Mouse (Mus musculus) ES-E14 (cell line): ENCODE results near the gene Stat5b.

Experiments used
- CHD2 ChIP-seq: IDR thresholded peaks from 2 replicates; pipeline ENCODE4 v1.6.1; 2014; ENCODE audit warnings: mild to moderate bottlenecking, low read depth, low read length, inconsistent platforms
- HCFC1 ChIP-seq: IDR thresholded peaks from 2 replicates; pipeline ENCODE4 v1.6.1; 2012; ENCODE audit warnings: low read length, inconsistent platforms, borderline replicate concordance; ENCODE audit not compliant: insufficient read depth
- MAFK ChIP-seq: IDR thresholded peaks from 2 replicates; pipeline ENCODE4 v1.6.1; 2014; ENCODE audit warnings: mild to moderate bottlenecking, low read depth, low read length, inconsistent platforms; ENCODE audit not compliant: insufficient read depth
- ZC3H11A ChIP-seq: IDR thresholded peaks from 2 replicates; pipeline ENCODE4 v1.6.1; 2012; ENCODE audit warnings: low read depth, mild to moderate bottlenecking, inconsistent platforms, low read length, borderline replicate concordance
- ZNF384 ChIP-seq: IDR thresholded peaks from 2 replicates; pipeline ENCODE4 v1.6.1; 2012; ENCODE audit warnings: low read depth, low read length, inconsistent platforms

DNA sequence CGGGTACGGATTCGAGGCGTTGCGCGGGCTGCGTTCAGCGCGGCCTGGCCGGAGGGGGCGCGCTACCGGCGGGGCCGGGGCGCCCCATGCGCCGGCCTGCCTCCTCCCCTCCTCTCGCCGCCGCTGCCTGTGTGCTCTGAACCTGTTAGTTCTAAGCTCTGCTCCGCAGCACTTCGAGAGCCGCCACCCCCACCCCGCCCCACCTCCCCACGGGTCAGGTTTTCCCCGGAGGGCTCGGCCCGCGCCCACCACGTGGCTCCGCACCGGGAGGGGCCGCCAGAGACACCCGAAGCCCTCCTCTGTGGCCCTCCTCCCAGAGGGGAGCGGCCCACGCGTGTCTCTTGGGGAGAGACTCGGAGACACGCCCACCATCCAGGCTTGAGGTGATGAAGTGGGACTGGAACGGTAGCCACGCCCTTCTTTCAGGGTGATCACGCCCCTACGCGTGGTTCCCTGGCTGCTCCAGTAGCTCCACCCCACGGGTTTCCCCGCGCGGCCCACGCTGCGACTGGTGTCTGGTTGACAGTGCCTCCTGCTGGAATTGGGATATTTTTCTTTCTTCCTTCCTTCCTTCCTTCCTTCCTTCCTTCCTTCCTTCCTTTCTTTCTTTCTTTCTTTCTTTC, 90.8 kb downstream of the Stat5b start, which contains the start of gene Kcnh4:
- TF ChIP-seq HCFC1 (no peak), ZC3H11A (no peak), MAFK (no peak), CHD2 (no peak), ZNF384 (no peak)
